In genomic region chr12:28120106-28120505, GRCm38 (mm10) we compare ENCODE assay signal across 23 mouse cellular contexts.
DNase-seq lines count a peak whose midpoint lies in the region; ATAC-seq and TF ChIP-seq lines count a peak whose summit lies in the region.
"Had no signal": no experiment of that assay in that cellular context is flagged by ENCODE, and none has a peak within 500 bp of the region (broad histone marks: within the 10 kb centered on the region; RNA-seq: fewer than 3 reads in every experiment).

No protein-coding gene starts in this region.

- peak overlapping the region; percentile 57; the same call in 1 of the 2 replicates for H3K27ac ChIP-seq in heart, embryonic 13.5 days (replicated peaks)
- no peak overlapping the region for H3K27ac ChIP-seq in intestine, postnatal 0 days (ENCODE audit: low read depth, low read length)
- H3K27ac ChIP-seq: embryonic facial prominence, embryonic 15.5 days; hindbrain, embryonic 15.5 days; left cerebral cortex, adult 2 months; limb, embryonic 12.5 days; midbrain, embryonic 12.5 days; neural tube, embryonic 15.5 days had no signal

- peaks cover 9% of the 10 kb centered on the region; the same call in 1 of the 2 replicates for H3K4me1 ChIP-seq in heart, embryonic 13.5 days
- peaks cover 3% of the 10 kb centered on the region for H3K4me1 ChIP-seq in lung, adult 2 months (ENCODE audit: control insufficient read depth, insufficient read depth, low read length)
- H3K4me1 ChIP-seq in intestine, postnatal 0 days (replicated peaks; ENCODE audit: control insufficient read depth, insufficient read depth, low read length), result no peaks in the 10 kb centered on the region
- H3K4me1 ChIP-seq: embryonic facial prominence, embryonic 15.5 days; hindbrain, embryonic 15.5 days; limb, embryonic 12.5 days; midbrain, embryonic 12.5 days; neural tube, embryonic 15.5 days had no signal

- TF ChIP-seq POLR2A in lung, adult 2 months (IDR thresholded peaks at IDR 0.05; ENCODE audit: borderline replicate concordance, extremely low read depth, low read depth, low read length), result no peak

- no peak for ATAC-seq in heart, embryonic 13.5 days (ENCODE audit: extremely low read depth, insufficient number of reproducible peaks, low FRiP score, low TSS enrichment)
- no peak for ATAC-seq in intestine, postnatal 0 days

- H3K4me3 ChIP-seq in heart, embryonic 13.5 days, result no peak overlapping the region
- no peak overlapping the region for H3K4me3 ChIP-seq in lung, adult 2 months (replicated peaks; ENCODE audit: extremely low read depth, low read depth, low read length)
- H3K4me3 ChIP-seq in intestine, postnatal 0 days (ENCODE audit: low read depth, low read length), result no peak overlapping the region
- H3K4me3 ChIP-seq: embryonic facial prominence, embryonic 15.5 days; hindbrain, embryonic 15.5 days; left cerebral cortex, adult 2 months; limb, embryonic 12.5 days; midbrain, embryonic 12.5 days; myocyte; neural tube, embryonic 15.5 days had no signal

- H3K9me3 ChIP-seq in heart, embryonic 13.5 days, result no peaks in the 10 kb centered on the region
- H3K9me3 ChIP-seq in intestine, postnatal 0 days (ENCODE audit: control insufficient read depth), result no peaks in the 10 kb centered on the region
- H3K9me3 ChIP-seq: embryonic facial prominence, embryonic 15.5 days; hindbrain, embryonic 15.5 days; limb, embryonic 12.5 days; midbrain, embryonic 12.5 days; neural tube, embryonic 15.5 days had no signal

- no peak for TF ChIP-seq CTCF in lung, adult 2 months (IDR thresholded peaks at IDR 0.05; ENCODE audit: insufficient read depth, low read length)
- peak; percentile 26; the same call in 1 of the 2 replicates for TF ChIP-seq CTCF in intestine, postnatal 0 days (IDR thresholded peaks at IDR 0.05; ENCODE audit: low read depth)

- H3K9ac ChIP-seq in heart, embryonic 13.5 days, result no peak overlapping the region
- H3K9ac ChIP-seq in intestine, postnatal 0 days (ENCODE audit: low read depth, low read length), result no peak overlapping the region
- H3K9ac ChIP-seq: embryonic facial prominence, embryonic 15.5 days; hindbrain, embryonic 15.5 days; limb, embryonic 12.5 days; midbrain, embryonic 12.5 days; neural tube, embryonic 15.5 days had no signal

- H3K36me3 ChIP-seq in heart, embryonic 13.5 days, result no peaks in the 10 kb centered on the region
- H3K36me3 ChIP-seq in intestine, postnatal 0 days (ENCODE audit: control insufficient read depth, insufficient read depth), result no peaks in the 10 kb centered on the region
- H3K36me3 ChIP-seq: embryonic facial prominence, embryonic 15.5 days; hindbrain, embryonic 15.5 days; limb, embryonic 12.5 days; midbrain, embryonic 12.5 days; neural tube, embryonic 15.5 days had no signal

- H3K4me2 ChIP-seq in heart, embryonic 13.5 days, result no peak overlapping the region
- no peak overlapping the region for H3K4me2 ChIP-seq in intestine, postnatal 0 days (replicated peaks; ENCODE audit: low read depth)
- H3K4me2 ChIP-seq: embryonic facial prominence, embryonic 15.5 days; hindbrain, embryonic 15.5 days; limb, embryonic 12.5 days; midbrain, embryonic 12.5 days; neural tube, embryonic 15.5 days had no signal

- no peak for DNase-seq in heart, adult 11 months
- DNase-seq in lung, adult 18-20 months, result peak; percentile 3 to 13
- DNase-seq in lung, adult 2 months, result no peak
- peak; percentile 42 for DNase-seq in lung, postnatal 36 days
- no peak for DNase-seq in yolk sac, embryonic 10.5 days (ENCODE audit: low spot score)
- DNase-seq in right cerebral cortex, postnatal 25 days, result no peak
- DNase-seq: adrenal gland, postnatal 10 days; cerebellum, adult 2 months; gastrocnemius, postnatal 10 days; kidney, adult 2 months; kidney, postnatal 14 days; right cerebral cortex, adult 18-20 months; spleen, adult 18-20 months; thymus, adult 2 months had no signal

- WGBS in heart, embryonic 13.5 days, result 42% methylated on average over 3 of the region's 3 CpGs
- WGBS in lung, adult 2 months, result 13% methylated on average over 3 of the region's 3 CpGs
- WGBS in intestine, postnatal 0 days, result 52% methylated on average over 3 of the region's 3 CpGs

- no peaks in the 10 kb centered on the region for H3K27me3 ChIP-seq in heart, embryonic 13.5 days (replicated peaks)
- H3K27me3 ChIP-seq in intestine, postnatal 0 days (replicated peaks; ENCODE audit: control insufficient read depth, insufficient read depth, low read length), result no peaks in the 10 kb centered on the region
- H3K27me3 ChIP-seq: embryonic facial prominence, embryonic 15.5 days; hindbrain, embryonic 15.5 days; limb, embryonic 12.5 days; midbrain, embryonic 12.5 days; neural tube, embryonic 15.5 days had no signal

Comparison
In these comparisons a context has a peak if more than half of its experiments do, and no peak if none do; other contexts are left out.
1. DNase-seq: peak in lung, adult 18-20 months (2 of 2) and lung, postnatal 36 days (single experiment); none in heart, adult 11 months (single experiment), lung, adult 2 months (single experiment), yolk sac, embryonic 10.5 days (single experiment) and right cerebral cortex, postnatal 25 days (single experiment).